Comparison of ENCODE assay signal across 10 mouse cellular contexts in the genomic region with DNA sequence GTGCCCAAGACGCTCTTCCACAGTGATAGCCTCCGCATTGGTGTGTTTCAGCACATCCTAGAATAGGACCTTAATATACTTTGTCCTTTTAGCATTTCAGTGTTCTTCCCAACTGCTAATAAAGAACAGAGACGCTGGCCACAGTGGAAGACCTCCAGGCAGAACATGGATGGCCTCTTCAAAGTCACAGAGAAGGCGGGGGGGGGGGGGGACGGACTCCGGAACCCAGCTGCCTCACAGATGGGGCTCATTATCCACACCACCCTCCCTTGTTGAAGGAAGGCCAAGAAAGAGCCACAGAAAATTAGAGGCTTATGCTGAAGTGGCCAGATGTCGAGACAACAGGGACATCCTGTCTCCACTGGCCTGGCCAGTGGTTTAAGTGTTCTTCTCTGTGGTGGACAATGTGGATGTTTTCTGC.
DNase-seq lines count a peak whose midpoint lies in the region; ATAC-seq and TF ChIP-seq lines count a peak whose summit lies in the region.
"Had no signal": no experiment of that assay in that cellular context is flagged by ENCODE, and none has a peak within 500 bp of the region (broad histone marks: within the 10 kb centered on the region; RNA-seq: fewer than 3 reads in every experiment).

No protein-coding gene starts in this region.

- H3K4me1 ChIP-seq in heart, embryonic 11.5 days (ENCODE audit: control insufficient read depth, insufficient read depth, low read length): no peaks in the 10 kb centered on the region
- H3K4me1 ChIP-seq in hindbrain, embryonic 13.5 days (replicated peaks): peaks cover 2% of the 10 kb centered on the region; the same call in 1 of the 2 replicates
- H3K4me1 ChIP-seq in lung, embryonic 15.5 days: peaks cover 7% of the 10 kb centered on the region
- no peaks in the 10 kb centered on the region for H3K4me1 ChIP-seq in thymus, adult 2 months (replicated peaks; ENCODE audit: control insufficient read depth, insufficient read depth, low read length)
- H3K4me1 ChIP-seq: hindbrain, embryonic 15.5 days had no signal

- H3K36me3 ChIP-seq in heart, embryonic 11.5 days (ENCODE audit: control insufficient read depth, insufficient read depth, low read length): no peaks in the 10 kb centered on the region
- H3K36me3 ChIP-seq in hindbrain, embryonic 13.5 days: no peaks in the 10 kb centered on the region
- H3K36me3 ChIP-seq in lung, embryonic 15.5 days: no peaks in the 10 kb centered on the region
- H3K36me3 ChIP-seq in thymus, adult 2 months (ENCODE audit: control insufficient read depth, insufficient read depth, low read length): no peaks in the 10 kb centered on the region
- H3K36me3 ChIP-seq: hindbrain, embryonic 15.5 days had no signal

- no peak overlapping the region for H3K27ac ChIP-seq in heart, embryonic 11.5 days (ENCODE audit: low read depth, low read length)
- H3K27ac ChIP-seq in hindbrain, embryonic 13.5 days: no peak overlapping the region
- peak overlapping the region; percentile 71; the same call in 1 of the 2 replicates for H3K27ac ChIP-seq in lung, embryonic 15.5 days
- no peak overlapping the region for H3K27ac ChIP-seq in thymus, adult 2 months (ENCODE audit: control insufficient read depth, insufficient read depth, low read length)
- H3K27ac ChIP-seq: hindbrain, embryonic 15.5 days had no signal

- 73% methylated on average over 7 of the region's 7 CpGs for WGBS in heart, embryonic 11.5 days (ENCODE audit: insufficient replicate concordance)
- 67% methylated on average over 7 of the region's 7 CpGs for WGBS in hindbrain, embryonic 13.5 days
- 41% methylated on average over 7 of the region's 7 CpGs for WGBS in lung, embryonic 15.5 days
- WGBS in thymus, adult 2 months: 85% methylated on average over 7 of the region's 7 CpGs

- ATAC-seq in heart, embryonic 11.5 days (replicated peaks; ENCODE audit: insufficient number of reproducible peaks, low FRiP score, low TSS enrichment): no peak
- peak; percentile 39; the same call in 1 of the 2 replicates for ATAC-seq in hindbrain, embryonic 13.5 days (ENCODE audit: low FRiP score)
- ATAC-seq in lung, embryonic 15.5 days (ENCODE audit: borderline replicate concordance, extremely low read depth, low FRiP score, low TSS enrichment): peak; percentile 96; the same call in 1 of the 2 replicates

- H3K27me3 ChIP-seq in heart, embryonic 11.5 days (ENCODE audit: control insufficient read depth, insufficient read depth, low read length): no peaks in the 10 kb centered on the region
- H3K27me3 ChIP-seq in hindbrain, embryonic 13.5 days: no peaks in the 10 kb centered on the region
- no peaks in the 10 kb centered on the region for H3K27me3 ChIP-seq in lung, embryonic 15.5 days
- no peaks in the 10 kb centered on the region for H3K27me3 ChIP-seq in thymus, adult 2 months (ENCODE audit: control insufficient read depth, insufficient read depth, low read length)
- H3K27me3 ChIP-seq: hindbrain, embryonic 15.5 days had no signal

- H3K4me3 ChIP-seq in heart, embryonic 11.5 days (ENCODE audit: low read depth, low read length): no peak overlapping the region
- H3K4me3 ChIP-seq in hindbrain, embryonic 13.5 days: no peak overlapping the region
- H3K4me3 ChIP-seq in lung, embryonic 15.5 days: no peak overlapping the region
- no peak overlapping the region for H3K4me3 ChIP-seq in thymus, adult 2 months (ENCODE audit: control insufficient read depth, insufficient read depth, low read length)
- H3K4me3 ChIP-seq: hindbrain, embryonic 15.5 days had no signal

- DNase-seq in heart, adult 8-10 months (ENCODE audit: low spot score): peak; percentile 7
- peak; percentile 8 for DNase-seq in brain, adult 2 months (ENCODE audit: low read depth, low spot score)
- DNase-seq in thymus, adult 2 months: no peak
- no peak for DNase-seq in adrenal gland, postnatal 14 days
- DNase-seq in thymus, postnatal 4 days: no peak
- DNase-seq: adrenal gland, postnatal 10 days had no signal

- TF ChIP-seq POLR2A in thymus, adult 2 months (IDR thresholded peaks at IDR 0.05; ENCODE audit: control insufficient read depth, extremely low read depth, insufficient read depth, low read length, poor library complexity): no peak

- H3K9ac ChIP-seq in heart, embryonic 11.5 days (ENCODE audit: low read depth, low read length): no peak overlapping the region
- H3K9ac ChIP-seq in hindbrain, embryonic 13.5 days: no peak overlapping the region
- no peak overlapping the region for H3K9ac ChIP-seq in lung, embryonic 15.5 days
- H3K9ac ChIP-seq: hindbrain, embryonic 15.5 days had no signal

- H3K4me2 ChIP-seq in heart, embryonic 11.5 days: no peak overlapping the region
- no peak overlapping the region for H3K4me2 ChIP-seq in hindbrain, embryonic 13.5 days
- no peak overlapping the region for H3K4me2 ChIP-seq in lung, embryonic 15.5 days
- H3K4me2 ChIP-seq: hindbrain, embryonic 15.5 days had no signal

- no peaks in the 10 kb centered on the region for H3K9me3 ChIP-seq in heart, embryonic 11.5 days (replicated peaks; ENCODE audit: control insufficient read depth, low read length)
- no peaks in the 10 kb centered on the region for H3K9me3 ChIP-seq in hindbrain, embryonic 13.5 days
- H3K9me3 ChIP-seq in lung, embryonic 15.5 days: no peaks in the 10 kb centered on the region
- H3K9me3 ChIP-seq: hindbrain, embryonic 15.5 days had no signal

- TF ChIP-seq CTCF in thymus, adult 2 months (IDR thresholded peaks at IDR 0.05; ENCODE audit: borderline replicate concordance, control insufficient read depth, extremely low read depth, insufficient read depth, low read length, poor library complexity): no peak

Comparison
In these comparisons a context has a peak if more than half of its experiments do, and no peak if none do; other contexts are left out.
1. DNase-seq: peak in heart, adult 8-10 months (single experiment) and brain, adult 2 months (single experiment); none in thymus, adult 2 months (single experiment), adrenal gland, postnatal 14 days (single experiment) and thymus, postnatal 4 days (single experiment).